Mouse (Mus musculus) forebrain, embryonic 14.5 days (tissue): Measurements from ENCODE around the gene Igtp. TPM values are rescaled to one million over a fixed set of nuclear protein-coding genes. Genes with fewer than 3 reads are reported as not detected.
"Not testable (repeated sequence)": the region's sequence is repeated elsewhere in the genome, so short reads cannot be mapped to it uniquely, and the experiment has no call there.

Source experiments
- ATAC-seq: fragments of 200-750 bp; cut with Nextera tagmentation; 2 replicates; pipeline ENCODE4 v1.8.0; 2017; ENCODE audit warnings: mild to moderate bottlenecking, moderate library complexity
- DNase-seq: peaks from one replicate; pipeline ENCODE4 v3.0.0-alpha.2; 2015; ENCODE audit warnings: low spot score
- H3K27ac ChIP-seq: fragments of 300-500 bp; sonication (generic); 2 replicates; pipeline ENCODE4 v1.5.1; 2014; ENCODE audit warnings: low read depth, mild to moderate bottlenecking, control low read depth, low read length, moderate library complexity
- H3K27me3 ChIP-seq: fragments of 300-500 bp; sonication (generic); replicated peaks from 2 replicates; pipeline ENCODE4 v1.6.1; 2014; ENCODE audit warnings: low read length, control low read depth, mixed read lengths; ENCODE audit not compliant: control insufficient read depth, insufficient read depth
- H3K36me3 ChIP-seq: fragments of 300-500 bp; sonication (generic); 2 replicates; pipeline ENCODE4 v1.6.1; 2014; ENCODE audit warnings: low read length, control low read depth; ENCODE audit not compliant: control insufficient read depth, insufficient read depth
- H3K4me1 ChIP-seq: fragments of 300-500 bp; sonication (generic); 2 replicates; pipeline ENCODE4 v1.6.1; 2014; ENCODE audit warnings: antibody characterized with exemption, low read length, control low read depth; ENCODE audit not compliant: control insufficient read depth, insufficient read depth
- H3K4me2 ChIP-seq: fragments of 300-500 bp; sonication (generic); 2 replicates; pipeline ENCODE4 v1.6.1; 2014; ENCODE audit warnings: mild to moderate bottlenecking, control low read depth, low read length
- H3K4me3 ChIP-seq: fragments of 300-500 bp; sonication (generic); 2 replicates; pipeline ENCODE4 v1.5.1; 2014; ENCODE audit warnings: low read depth, low read length, control low read depth
- H3K9ac ChIP-seq: fragments of 300-500 bp; sonication (generic); 2 replicates; pipeline ENCODE4 v1.6.1; 2014; ENCODE audit warnings: mild to moderate bottlenecking, low read length, control low read depth, moderate library complexity
- H3K9me3 ChIP-seq: fragments of 300-500 bp; sonication (generic); replicated peaks from 2 replicates; pipeline ENCODE4 v1.6.1; 2016; ENCODE audit warnings: low read length, control low read depth, mixed read lengths; ENCODE audit not compliant: control insufficient read depth
- WGBS: fragments of 180-500 bp; shearing (Covaris S2); extraction: QIAGEN DNeasy Blood & Tissue Kit; methylation state at CpG from one replicate; pipeline ENCODE4 v1.1.7; 2014; 5-methylcytosine and 5-hydroxymethylcytosine counted together
- polyA plus RNA-seq: library from polyadenylated mRNA; unstranded; fragments of >200 nt; fragmentation: Nextera tagmentation; extraction: Ambion mirVana; gene quantifications from 2 replicates; pipeline ENCODE4 v1.2.1, GENCODE M21; 2014

The Igtp gene
- polyA plus RNA-seq, 1 experiment from 2014 or later, result 1.4 TPM

DNA sequence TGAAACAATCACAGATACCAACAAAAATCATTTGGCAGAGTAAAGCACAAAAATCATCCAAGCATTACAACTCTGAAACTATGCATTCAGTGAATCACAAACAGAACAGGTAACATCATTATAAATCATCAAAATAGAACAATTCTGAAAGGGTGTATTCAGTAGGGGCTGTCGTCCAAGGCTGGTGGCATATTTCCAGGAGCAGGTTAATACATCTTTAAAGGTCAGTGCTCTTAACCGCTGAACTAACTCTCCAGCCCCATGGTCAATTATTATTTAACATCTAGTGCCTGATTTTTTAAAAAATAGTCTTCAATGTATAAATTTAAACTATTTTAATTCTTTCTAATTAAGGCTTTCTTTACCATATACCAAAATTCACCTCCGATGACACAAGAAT lies 35.2 kb downstream of the Igtp start:
- not testable (repeated sequence) for DNase-seq, H3K36me3 ChIP-seq, ATAC-seq, H3K9ac ChIP-seq, H3K4me2 ChIP-seq, H3K4me1 ChIP-seq, H3K9me3 ChIP-seq, H3K27ac ChIP-seq, H3K27me3 ChIP-seq, H3K4me3 ChIP-seq
- 80% methylated on average over 3 of the region's 3 CpGs for WGBS

DNA sequence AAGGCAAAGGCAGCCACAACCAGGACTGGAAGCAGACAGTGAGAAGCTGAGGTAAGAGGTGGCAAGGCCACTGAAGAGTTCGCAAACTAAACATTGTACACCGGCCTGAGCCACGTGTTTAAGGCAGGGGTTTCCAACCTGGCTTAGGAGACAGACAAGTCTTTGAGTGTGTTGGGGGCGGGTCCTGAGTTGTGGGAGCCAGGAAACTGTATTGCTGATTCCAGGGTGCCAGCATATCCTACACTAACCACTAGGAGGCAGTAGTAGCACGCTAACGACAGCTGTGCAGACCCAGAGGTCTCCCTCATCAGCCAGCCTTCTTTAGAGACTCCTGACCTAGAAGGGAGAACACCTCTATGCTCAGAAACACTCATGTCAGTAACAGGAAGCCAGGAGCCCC lies 35.8 kb downstream of the Igtp start:
- Histone ChIP-seq H3K27ac (no peak overlapping the region), H3K4me3 (no peak overlapping the region), H3K36me3 (no peaks in the 10 kb centered on the region), H3K9ac (no peak overlapping the region), H3K9me3 (no peaks in the 10 kb centered on the region), H3K4me1 (no peaks in the 10 kb centered on the region), H3K4me2 (no peak overlapping the region), H3K27me3 (no peaks in the 10 kb centered on the region)
- ATAC-seq (no peak), DNase-seq (peak; percentile 19)
- WGBS, result 16% methylated on average over 6 of the region's 6 CpGs

DNA sequence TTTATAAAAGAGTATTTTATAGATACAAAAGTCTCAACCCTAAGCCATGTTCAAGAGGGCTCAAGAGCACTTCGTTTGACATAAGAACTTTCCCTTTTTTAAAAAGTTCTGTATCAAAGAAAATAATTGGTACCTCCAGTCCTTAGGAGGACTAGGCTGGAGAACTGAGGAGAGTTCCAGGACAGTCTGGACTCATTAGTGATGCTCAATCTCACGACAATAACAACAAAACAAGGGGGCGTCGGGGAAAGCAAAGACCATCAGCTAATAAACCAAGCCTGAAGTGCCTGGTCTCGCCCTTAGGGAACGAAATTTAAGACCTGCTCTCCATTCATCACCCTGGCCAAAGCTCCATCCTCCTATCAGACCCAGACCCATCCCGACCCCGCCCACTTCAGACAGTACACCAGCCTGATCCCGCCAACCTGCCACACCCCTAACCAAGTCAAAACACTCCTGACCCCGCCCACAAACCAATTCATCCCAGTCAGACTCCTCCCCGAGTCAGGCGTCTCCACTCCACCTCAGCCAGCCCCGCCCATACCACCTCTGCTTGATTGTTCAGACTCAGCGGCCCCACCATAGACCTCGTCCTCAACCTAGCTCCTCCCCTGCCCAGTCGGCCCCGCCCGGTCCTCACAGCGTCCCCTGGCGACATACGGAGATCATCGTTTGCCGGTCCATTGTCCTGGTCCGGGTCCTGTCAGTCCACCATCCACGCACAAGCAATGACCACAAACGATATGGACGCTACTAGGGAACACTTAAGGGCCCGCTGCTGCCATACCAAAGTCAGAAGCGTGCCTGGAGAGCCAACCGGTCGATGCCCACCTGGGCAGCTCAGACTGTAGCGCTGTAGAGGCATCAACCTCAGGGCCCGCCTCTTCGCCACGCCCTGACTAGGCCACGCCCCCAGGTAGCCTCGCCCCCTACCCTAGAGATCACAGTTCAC lies 39.8 kb downstream of the Igtp start:
- H3K4me2 ChIP-seq, result peak overlapping the region; percentile 55
- DNase-seq (peak; percentile 61), ATAC-seq (peak; percentile 79)
- no peak overlapping the region for H3K27ac ChIP-seq
- H3K4me1 ChIP-seq, result no peaks in the 10 kb centered on the region
- H3K27me3 ChIP-seq, result no peaks in the 10 kb centered on the region
- H3K4me3 ChIP-seq, result peak overlapping the region; percentile 34
- peak overlapping the region; percentile 22 for H3K9ac ChIP-seq
- WGBS, result 2% methylated on average over 37 of the region's 37 CpGs
- H3K9me3 ChIP-seq, result no peaks in the 10 kb centered on the region
- no peaks in the 10 kb centered on the region for H3K36me3 ChIP-seq

DNA sequence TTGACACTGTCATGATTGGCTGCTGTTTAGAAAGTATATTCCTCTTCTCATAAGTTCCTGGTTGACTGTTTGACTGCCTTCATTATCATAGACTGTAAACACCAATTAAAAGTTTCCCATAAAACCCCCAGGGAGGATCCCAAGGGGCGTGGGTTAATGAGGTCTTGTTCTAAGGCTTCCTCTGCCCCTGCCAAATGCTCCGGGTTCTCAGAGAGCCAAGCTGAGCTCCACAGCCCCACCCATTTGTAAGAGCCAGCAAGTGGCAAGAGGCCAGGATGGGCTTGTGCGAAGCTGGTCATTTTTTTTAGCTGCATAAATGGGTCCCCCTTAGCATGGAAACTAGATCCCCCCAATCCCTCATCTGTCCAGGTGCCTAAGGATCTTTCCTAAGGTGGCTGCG lies 47.9 kb downstream of the Igtp start:
- H3K27ac ChIP-seq, result no peak overlapping the region
- H3K27me3 ChIP-seq, result no peaks in the 10 kb centered on the region
- no peaks in the 10 kb centered on the region for H3K36me3 ChIP-seq
- no peak overlapping the region for H3K4me2 ChIP-seq
- no peaks in the 10 kb centered on the region for H3K9me3 ChIP-seq
- no peaks in the 10 kb centered on the region for H3K4me1 ChIP-seq
- no peak overlapping the region for H3K4me3 ChIP-seq
- no peak overlapping the region for H3K9ac ChIP-seq
- 35% methylated on average over 4 of the region's 4 CpGs for WGBS
- DNase-seq, result peak; percentile 58
- no peak for ATAC-seq

DNA sequence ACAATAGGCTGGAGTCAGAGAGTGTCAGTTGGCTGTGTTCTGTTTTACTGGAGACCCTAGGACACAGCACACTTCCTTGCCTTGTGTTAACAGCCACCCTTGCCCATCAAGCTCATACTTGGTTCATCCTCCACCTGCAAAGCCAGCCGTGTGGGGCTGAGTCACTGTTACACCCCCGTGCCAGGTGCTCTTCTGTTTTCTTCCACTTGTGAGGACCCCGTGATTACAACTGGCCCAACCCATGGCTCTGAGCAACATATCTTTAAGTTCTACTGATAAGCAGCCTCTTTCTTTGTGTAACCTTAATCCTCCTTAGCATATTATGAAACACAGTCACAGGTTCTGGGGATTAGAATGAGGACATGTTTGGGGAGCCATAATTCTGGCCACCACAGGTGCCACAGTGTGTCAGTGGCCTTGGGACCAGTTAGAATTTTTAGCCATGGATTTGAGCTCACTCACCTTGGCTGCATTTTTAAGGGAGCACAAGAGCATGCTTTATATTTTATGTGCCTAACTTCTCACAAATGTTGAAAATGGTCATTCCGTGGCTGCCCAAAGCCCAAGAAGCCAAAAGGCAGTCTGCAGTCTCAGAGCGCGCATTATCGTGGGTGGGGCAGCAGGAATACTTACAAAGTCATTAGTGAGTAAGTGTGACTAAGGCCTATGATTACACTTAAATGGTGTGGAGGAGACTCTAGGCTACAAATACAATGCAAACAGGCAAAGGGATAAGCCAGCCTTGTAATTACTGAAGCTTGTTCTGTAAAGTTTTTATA lies 50.0 kb downstream of the Igtp start:
- no peak overlapping the region for H3K27ac ChIP-seq
- H3K9ac ChIP-seq, result no peak overlapping the region
- DNase-seq (no peak), ATAC-seq (no peak)
- H3K36me3 ChIP-seq, result no peaks in the 10 kb centered on the region
- no peaks in the 10 kb centered on the region for H3K27me3 ChIP-seq
- no peaks in the 10 kb centered on the region for H3K9me3 ChIP-seq
- WGBS, result 89% methylated on average over 7 of the region's 7 CpGs
- H3K4me1 ChIP-seq, result no peaks in the 10 kb centered on the region
- no peak overlapping the region for H3K4me3 ChIP-seq
- no peak overlapping the region for H3K4me2 ChIP-seq

DNA sequence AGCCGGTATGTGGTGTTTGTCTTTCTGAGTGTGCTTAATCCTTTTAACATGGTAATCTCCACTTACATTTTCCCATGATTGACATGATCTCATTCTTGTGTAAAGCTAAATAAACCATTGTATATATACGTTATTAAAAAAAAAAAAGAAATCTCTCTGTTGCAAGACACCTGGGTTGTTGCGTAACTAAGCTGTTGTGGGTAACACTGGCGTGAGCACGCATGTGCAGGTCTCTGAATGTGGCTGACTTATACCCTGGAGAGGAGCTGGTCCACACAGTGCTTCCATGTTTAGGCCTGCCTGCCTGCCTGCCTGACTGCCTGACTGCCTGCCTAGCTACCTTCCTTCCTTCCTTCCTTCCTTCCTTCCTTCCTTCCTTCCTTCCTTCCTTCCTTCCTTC lies 51.2 kb downstream of the Igtp start:
- Histone ChIP-seq H3K9ac (no peak overlapping the region), H3K9me3 (no peaks in the 10 kb centered on the region), H3K4me3 (no peak overlapping the region), H3K4me2 (no peak overlapping the region), H3K36me3 (no peaks in the 10 kb centered on the region), H3K27ac (no peak overlapping the region), H3K4me1 (no peaks in the 10 kb centered on the region), H3K27me3 (no peaks in the 10 kb centered on the region)
- WGBS, result 76% methylated on average over 5 of the region's 5 CpGs
- no peak for ATAC-seq
- no peak for DNase-seq

DNA sequence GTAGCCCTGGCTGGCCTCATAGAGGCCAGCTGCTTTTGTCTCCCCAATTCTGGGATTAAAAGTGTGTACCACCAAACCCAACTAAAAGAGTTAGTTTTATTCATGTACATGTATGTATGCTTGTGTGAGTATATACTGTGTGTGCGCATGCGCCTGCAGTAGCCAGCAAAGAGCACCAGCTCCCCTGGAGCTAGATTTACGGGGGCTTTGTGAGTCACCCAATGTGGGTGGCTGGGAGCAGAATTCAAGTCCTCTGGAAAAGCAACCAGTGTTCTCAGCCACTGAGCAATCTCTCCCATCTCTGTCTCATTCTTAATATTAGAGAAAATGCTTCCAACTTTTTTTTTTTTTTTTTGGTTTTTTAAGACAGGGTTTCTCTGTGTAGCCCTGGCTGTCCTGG lies 55.1 kb downstream of the Igtp start:
- H3K4me2 ChIP-seq, result no peak overlapping the region
- 94% methylated on average over 3 of the region's 3 CpGs for WGBS
- H3K4me1 ChIP-seq, result no peaks in the 10 kb centered on the region
- H3K36me3 ChIP-seq, result no peaks in the 10 kb centered on the region
- no peaks in the 10 kb centered on the region for H3K27me3 ChIP-seq
- no peak overlapping the region for H3K9ac ChIP-seq
- H3K9me3 ChIP-seq, result no peaks in the 10 kb centered on the region
- H3K27ac ChIP-seq, result no peak overlapping the region
- no peak for ATAC-seq
- H3K4me3 ChIP-seq, result no peak overlapping the region
- DNase-seq, result no peak
